Mouse (Mus musculus) frontal cortex, adult (tissue): ENCODE results near the gene Olfr564.

Experiments used
- ATAC-seq: cut with Nextera tagmentation; 2 replicates; pipeline ENCODE4 v1.9.2; 2017; ENCODE audit warnings: mild to moderate bottlenecking, moderate library complexity, mixed read lengths; ENCODE audit not compliant: low TSS enrichment

The Olfr564 gene

GRCm38 (mm10) chr7:102803180-102803579 lies at the start of gene Olfr564:
TSS of gene Olfr564 (plus strand) at chr7:102803480.
- no peak for ATAC-seq

DNA sequence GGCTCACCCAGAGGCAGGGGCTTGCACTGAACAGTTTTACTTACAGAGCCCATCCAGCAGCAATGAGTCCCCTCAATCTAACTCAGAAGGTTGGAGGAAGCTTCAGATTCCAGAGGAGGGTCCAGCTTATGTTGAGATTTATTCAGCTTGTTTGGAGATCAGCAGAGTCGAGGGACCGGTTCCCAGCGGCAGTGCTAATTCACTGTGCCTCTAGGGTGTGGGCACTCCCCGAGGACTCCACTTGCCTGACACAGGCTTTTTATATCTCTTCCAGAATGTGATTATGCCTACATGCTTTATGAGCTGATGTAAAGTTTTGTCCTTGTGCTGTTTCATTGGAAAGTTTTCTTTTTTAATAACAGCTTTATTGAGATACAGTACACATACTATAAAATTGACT lies 44.0 kb upstream of the Olfr564 start, which contains the start of the genes Olfr560 and Olfr78:
TSS of gene Olfr560 (minus strand) at position 101 of the 400 bp plus-strand sequence.
TSS of gene Olfr78 (minus strand) at position 206 of the 400 bp plus-strand sequence.
- ATAC-seq: peak; percentile 31; the same call in 1 of the 2 replicates

- ATAC-seq: no peak
Measured at GRCm38 (mm10) chr7:102770921-102771320, 32.4 kb upstream of the Olfr564 start, which contains the start of gene Olfr561. TSS of gene Olfr561 (plus strand) at chr7:102771221.
